Mouse (Mus musculus) liver, embryonic 16.5 days (tissue): ENCODE results near the gene C1s2. TPM values are rescaled to one million over a fixed set of nuclear protein-coding genes. Genes with fewer than 3 reads are reported as not detected.

Experiments used
- ATAC-seq: fragments of 200-750 bp; cut with Nextera tagmentation; 2 replicates; pipeline ENCODE4 v1.8.0; 2017; ENCODE audit warnings: low read depth, mild to moderate bottlenecking, moderate number of reproducible peaks, moderate library complexity
- H3K27ac ChIP-seq: fragments of 300-500 bp; sonication (generic); 2 replicates; pipeline ENCODE4 v1.5.1; 2014; ENCODE audit warnings: mild to moderate bottlenecking, low read length
- H3K27me3 ChIP-seq: fragments of 300-500 bp; sonication (generic); 2 replicates; pipeline ENCODE4 v1.6.1; 2014; ENCODE audit warnings: low read depth, low read length, mixed read lengths; ENCODE audit not compliant: control insufficient read depth, insufficient read depth
- H3K36me3 ChIP-seq: fragments of 300-500 bp; sonication (generic); 2 replicates; pipeline ENCODE4 v1.6.1; 2014; ENCODE audit warnings: mild to moderate bottlenecking; ENCODE audit not compliant: control insufficient read depth, insufficient read depth
- H3K4me1 ChIP-seq: fragments of 300-500 bp; sonication (generic); 2 replicates; pipeline ENCODE4 v1.6.1; 2014; ENCODE audit warnings: low read depth, low read length, mixed read lengths; ENCODE audit not compliant: control insufficient read depth
- H3K4me2 ChIP-seq: fragments of 300-500 bp; sonication (generic); 2 replicates; pipeline ENCODE4 v1.6.1; 2014; ENCODE audit warnings: low read depth, low read length, mixed read lengths
- H3K4me3 ChIP-seq: fragments of 300-500 bp; sonication (generic); 2 replicates; pipeline ENCODE4 v1.5.1; 2014; ENCODE audit warnings: low read depth, mild to moderate bottlenecking, low read length
- H3K9ac ChIP-seq: fragments of 300-500 bp; sonication (generic); 2 replicates; pipeline ENCODE4 v1.6.1; 2014; ENCODE audit warnings: low read depth, low read length
- H3K9me3 ChIP-seq: fragments of 300-500 bp; sonication (generic); replicated peaks from 2 replicates; pipeline ENCODE4 v1.6.1; 2016; ENCODE audit warnings: low read length; ENCODE audit not compliant: control insufficient read depth
- WGBS: fragments of 180-500 bp; shearing (Covaris S2); extraction: QIAGEN DNeasy Blood & Tissue Kit; methylation state at CpG from one replicate; pipeline ENCODE4 v1.1.7; 2014; ENCODE audit not compliant: insufficient replicate concordance; 5-methylcytosine and 5-hydroxymethylcytosine counted together
- polyA plus RNA-seq: library from polyadenylated mRNA; unstranded; fragments of >200 nt; fragmentation: Nextera tagmentation; extraction: Ambion mirVana; gene quantifications from 2 replicates; pipeline ENCODE4 v1.2.1, GENCODE M21; 2015

C1s2 gene
- polyA plus RNA-seq, 1 experiment from 2014 or later: 0.04 TPM

- 82% methylated on average over 7 of the region's 7 CpGs for WGBS
- H3K9ac ChIP-seq: no peak overlapping the region
- no peak overlapping the region for H3K4me2 ChIP-seq
- no peak overlapping the region for H3K4me3 ChIP-seq
- H3K9me3 ChIP-seq: no peaks in the 10 kb centered on the region
- no peak for ATAC-seq
- no peak overlapping the region for H3K27ac ChIP-seq
- peaks cover 12% of the 10 kb centered on the region for H3K4me1 ChIP-seq
- no peaks in the 10 kb centered on the region for H3K27me3 ChIP-seq
- peaks cover 7% of the 10 kb centered on the region for H3K36me3 ChIP-seq
Measured at GRCm38 (mm10) chr6:124670281-124670900, 34.5 kb upstream of the C1s2 start.

GRCm38 (mm10) chr6:124669234-124669859, 33.5 kb upstream of the C1s2 start:
- ATAC-seq: no peak
- H3K4me2 ChIP-seq: no peak overlapping the region
- no peaks in the 10 kb centered on the region for H3K9me3 ChIP-seq
- no peak overlapping the region for H3K4me3 ChIP-seq
- H3K27ac ChIP-seq: no peak overlapping the region
- no peaks in the 10 kb centered on the region for H3K27me3 ChIP-seq
- 65% methylated on average over 11 of the region's 11 CpGs for WGBS
- no peak overlapping the region for H3K9ac ChIP-seq
- peaks cover 17% of the 10 kb centered on the region for H3K4me1 ChIP-seq
- peaks cover 2% of the 10 kb centered on the region for H3K36me3 ChIP-seq

- Histone ChIP-seq H3K4me2 (peak overlapping the region; percentile 89), H3K9me3 (no peaks in the 10 kb centered on the region), H3K9ac (no peak overlapping the region), H3K27ac (no peak overlapping the region), H3K27me3 (no peaks in the 10 kb centered on the region), H3K4me3 (peak overlapping the region; percentile 94; the same call in 1 of the 2 replicates), H3K4me1 (peaks cover 21% of the 10 kb centered on the region), H3K36me3 (no peaks in the 10 kb centered on the region)
- no peak for ATAC-seq
- 89% methylated on average over 10 of the region's 10 CpGs for WGBS
Measured at GRCm38 (mm10) chr6:124665011-124665410, 29.1 kb upstream of the C1s2 start.

DNA sequence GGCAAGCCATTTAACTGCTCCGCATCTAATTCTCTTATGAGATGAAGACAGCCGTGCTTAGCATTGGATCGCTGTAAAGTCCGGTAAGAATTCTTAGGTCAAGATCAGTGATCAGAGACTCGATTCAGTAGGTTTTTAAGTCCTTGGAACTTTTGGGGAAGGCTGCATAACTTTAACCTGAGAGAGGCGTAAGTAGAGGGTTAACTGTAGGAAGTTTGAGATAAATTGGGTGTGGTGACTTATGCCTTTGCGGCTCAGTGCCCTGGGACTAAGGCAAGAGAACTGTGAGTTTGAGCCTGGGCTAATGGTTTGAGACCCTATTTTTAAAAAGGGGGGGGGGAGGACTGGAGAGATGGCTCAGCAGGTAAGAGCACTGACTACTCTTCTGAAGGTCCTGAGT, 28.4 kb upstream of the C1s2 start:
- WGBS: 42% methylated on average over 7 of the region's 7 CpGs
- Histone ChIP-seq H3K9me3 (no peaks in the 10 kb centered on the region), H3K9ac (peak overlapping the region; percentile 89), H3K27ac (peak overlapping the region; percentile 88), H3K4me1 (peaks cover 21% of the 10 kb centered on the region), H3K4me2 (peak overlapping the region; percentile 89), H3K4me3 (peak overlapping the region; percentile 94), H3K27me3 (no peaks in the 10 kb centered on the region), H3K36me3 (no peaks in the 10 kb centered on the region)
- ATAC-seq: no peak

DNA sequence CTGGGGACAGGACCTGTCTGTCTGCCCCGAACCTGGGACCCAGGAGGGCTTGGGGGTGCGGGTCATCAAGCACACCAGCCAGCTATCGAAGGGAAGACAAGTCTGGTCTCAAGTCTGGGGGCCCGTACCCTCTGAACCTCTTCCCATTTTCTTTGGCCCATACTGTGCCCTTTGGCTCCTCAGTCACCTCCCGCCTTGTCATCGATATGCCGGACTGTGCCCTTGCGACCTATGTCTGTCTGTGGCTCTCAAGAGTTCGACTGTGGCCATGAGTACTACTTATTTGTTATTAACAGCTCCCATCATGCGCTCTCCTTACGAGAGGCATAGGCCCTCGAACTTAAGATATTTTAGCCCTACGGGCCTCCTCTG, 27.5 kb upstream of the C1s2 start:
- no peaks in the 10 kb centered on the region for H3K36me3 ChIP-seq
- H3K9me3 ChIP-seq: no peaks in the 10 kb centered on the region
- no peaks in the 10 kb centered on the region for H3K27me3 ChIP-seq
- peak overlapping the region; percentile 89 for H3K4me2 ChIP-seq
- peak overlapping the region; percentile 94 for H3K4me3 ChIP-seq
- H3K4me1 ChIP-seq: peaks cover 21% of the 10 kb centered on the region
- H3K27ac ChIP-seq: peak overlapping the region; percentile 88
- H3K9ac ChIP-seq: peak overlapping the region; percentile 89
- WGBS: 8% methylated on average over 13 of the region's 13 CpGs
- peak; percentile 4 for ATAC-seq

- H3K9me3 ChIP-seq: no peaks in the 10 kb centered on the region
- peak within 1 kb of the TSS; percentile 89 for H3K4me2 ChIP-seq
- H3K4me3 ChIP-seq: peak within 1 kb of the TSS; percentile 94
- H3K4me1 ChIP-seq: peaks cover 21% of the 10 kb centered on the region
- H3K27me3 ChIP-seq: no peaks in the 10 kb centered on the region
- peak; percentile 96 for ATAC-seq
- peak within 1 kb of the TSS; percentile 88 for H3K27ac ChIP-seq
- no peaks in the 10 kb centered on the region for H3K36me3 ChIP-seq
- WGBS: 1% methylated on average over 76 of the region's 87 CpGs
- H3K9ac ChIP-seq: peak within 1 kb of the TSS; percentile 89
Measured at GRCm38 (mm10) chr6:124662477-124663423, 26.9 kb upstream of the C1s2 start, which contains the start of gene Lpcat3. Lpcat3 (plus strand) TSS chr6:124663027.

GRCm38 (mm10) chr6:124661995-124662394, 26.1 kb upstream of the C1s2 start:
- Histone ChIP-seq H3K4me2 (peak overlapping the region; percentile 89), H3K27me3 (no peaks in the 10 kb centered on the region), H3K4me1 (peaks cover 21% of the 10 kb centered on the region), H3K4me3 (peak overlapping the region; percentile 94), H3K9ac (peak overlapping the region; percentile 89), H3K36me3 (no peaks in the 10 kb centered on the region), H3K9me3 (no peaks in the 10 kb centered on the region), H3K27ac (peak overlapping the region; percentile 88)
- WGBS: 29% methylated on average over 6 of the region's 6 CpGs
- ATAC-seq: no peak

GRCm38 (mm10) chr6:124661156-124661806, 25.4 kb upstream of the C1s2 start:
- 80% methylated on average over 4 of the region's 4 CpGs for WGBS
- ATAC-seq: no peak
- no peak overlapping the region for H3K9ac ChIP-seq

More at GRCm38 (mm10) chr6:124661156-124661806, 25.4 kb upstream of the C1s2 start:
- no peak overlapping the region; the same call in 1 of the 2 replicates for H3K27ac ChIP-seq
- H3K27me3 ChIP-seq: no peaks in the 10 kb centered on the region
- peaks cover 19% of the 10 kb centered on the region for H3K4me1 ChIP-seq
- no peak overlapping the region for H3K4me2 ChIP-seq
- no peaks in the 10 kb centered on the region for H3K36me3 ChIP-seq
- H3K4me3 ChIP-seq: no peak overlapping the region
- no peaks in the 10 kb centered on the region for H3K9me3 ChIP-seq
